Mouse (Mus musculus) megakaryocyte, embryonic 14.5 days (primary cell): ENCODE measurements around the gene Rpl6. TPM values are rescaled to one million over a fixed set of nuclear protein-coding genes. Genes with fewer than 3 reads are reported as not detected.
A peak's percentile ranks its signal among the peaks of the same experiment; 100 is the strongest.
"Not testable (repeated sequence)": the region's sequence is repeated elsewhere in the genome, so short reads cannot be mapped to it uniquely, and the experiment has no call there.

Source experiments
- H3K27me3 ChIP-seq: replicated peaks from 2 replicates; pipeline ENCODE3; 2012; ENCODE audit warnings: inconsistent platforms
- H3K36me3 ChIP-seq: replicated peaks from 2 replicates; pipeline ENCODE3; 2012; ENCODE audit warnings: low read length, inconsistent platforms, mixed read lengths
- H3K4me1 ChIP-seq: 2 replicates; pipeline ENCODE4 v1.6.1; 2012; ENCODE audit warnings: inconsistent platforms
- H3K4me3 ChIP-seq: replicated peaks from 2 replicates; pipeline ENCODE3; 2012; ENCODE audit warnings: moderate library complexity, mild to moderate bottlenecking, inconsistent platforms
- H3K9me3 ChIP-seq: 2 replicates; pipeline ENCODE4 v1.6.1; 2012; ENCODE audit warnings: inconsistent platforms
- FLI1 ChIP-seq: IDR thresholded peaks from 2 replicates; pipeline ENCODE4 v1.6.1; 2012; ENCODE audit warnings: low read length, inconsistent platforms, mixed read lengths
- GATA1 ChIP-seq: IDR thresholded peaks from 3 replicates; pipeline ENCODE4 v1.6.1; 2012; ENCODE audit warnings: mixed read lengths, low read length, inconsistent platforms, borderline replicate concordance
- polyA plus RNA-seq: library from polyadenylated mRNA; stranded (reverse); fragments of >175 nt; gene quantifications from 2 replicates; pipeline ENCODE4 v1.2.3, GENCODE M21; 2012; ENCODE audit warnings: low replicate concordance; ENCODE audit not compliant: insufficient read depth

Gene Rpl6
- polyA plus RNA-seq, 1 experiment = 547 TPM

DNA sequence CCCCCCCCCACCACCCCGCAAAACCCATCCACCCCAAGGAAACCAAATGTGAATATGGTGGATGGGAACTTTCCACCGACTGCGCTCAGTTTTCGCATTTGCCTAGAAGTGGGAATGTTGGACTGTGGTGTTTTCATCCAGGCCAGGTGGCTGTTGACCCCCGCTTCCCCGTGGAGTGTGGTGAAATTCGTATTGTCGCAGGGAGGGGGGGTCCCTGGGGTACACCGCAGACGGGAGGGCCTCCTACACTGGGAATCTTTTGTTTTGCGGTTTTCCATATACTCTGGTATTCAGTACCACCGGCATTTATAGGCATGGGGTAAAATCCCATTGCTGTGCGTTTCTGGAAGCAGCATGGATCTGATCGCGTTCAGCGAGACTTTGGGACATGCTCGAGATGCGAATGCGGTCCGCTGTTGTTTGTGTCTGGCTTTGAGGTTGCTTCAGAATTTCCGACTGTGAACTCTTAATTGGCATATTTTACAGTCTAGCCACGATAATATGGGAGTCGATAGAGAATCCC is 17.1 kb downstream of the Rpl6 start:
- Histone ChIP-seq H3K4me3 (peak overlapping the region; percentile 95), H3K27me3 (no peaks in the 10 kb centered on the region), H3K36me3 (peaks cover 12% of the 10 kb centered on the region), H3K9me3 (no peaks in the 10 kb centered on the region), H3K4me1 (peaks cover 56% of the 10 kb centered on the region)
- TF ChIP-seq FLI1 = no peak
- TF ChIP-seq GATA1 = no peak

DNA sequence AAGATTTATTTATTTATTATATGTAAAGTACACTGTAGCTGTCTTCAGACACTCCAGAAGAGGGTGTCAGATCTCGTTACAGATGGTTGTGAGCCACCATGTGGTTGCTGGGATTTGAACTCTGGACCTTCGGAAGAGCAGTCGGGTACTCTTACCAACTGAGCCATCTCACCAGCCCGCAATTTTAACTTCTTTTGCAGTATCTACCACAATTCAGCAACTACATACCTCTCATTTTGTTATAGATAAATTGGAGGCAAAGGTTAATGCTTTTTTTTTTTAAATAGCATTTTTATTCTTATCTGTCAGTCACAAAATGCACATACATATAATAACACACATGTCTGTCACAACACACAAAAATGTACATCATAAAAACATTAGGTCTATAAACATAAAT is 19.7 kb downstream of the Rpl6 start:
- Histone ChIP-seq H3K4me1 (peaks cover 70% of the 10 kb centered on the region), H3K36me3 (peaks cover 24% of the 10 kb centered on the region)
- not testable (repeated sequence) for H3K9me3 ChIP-seq, H3K4me3 ChIP-seq, H3K27me3 ChIP-seq

DNA sequence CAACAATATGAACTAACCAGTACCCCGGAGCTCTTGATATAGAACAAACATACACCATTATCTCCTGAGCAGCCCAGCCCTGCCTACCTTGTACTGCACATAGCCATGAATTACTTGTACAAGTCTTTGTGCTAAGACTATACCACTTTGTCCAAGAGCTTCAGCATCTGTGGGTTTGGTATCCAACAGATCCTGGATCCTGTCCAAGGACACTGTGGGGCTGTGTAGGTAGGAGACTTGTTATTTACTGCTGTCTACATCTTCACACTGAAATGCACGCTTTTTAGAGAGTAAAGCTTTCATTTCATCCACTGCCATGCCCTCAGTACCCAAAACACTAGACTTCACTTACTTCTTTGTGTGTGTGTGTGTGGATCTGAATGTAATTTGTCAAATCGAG is 20.6 kb downstream of the Rpl6 start:
- H3K36me3 ChIP-seq = peaks cover 29% of the 10 kb centered on the region

DNA sequence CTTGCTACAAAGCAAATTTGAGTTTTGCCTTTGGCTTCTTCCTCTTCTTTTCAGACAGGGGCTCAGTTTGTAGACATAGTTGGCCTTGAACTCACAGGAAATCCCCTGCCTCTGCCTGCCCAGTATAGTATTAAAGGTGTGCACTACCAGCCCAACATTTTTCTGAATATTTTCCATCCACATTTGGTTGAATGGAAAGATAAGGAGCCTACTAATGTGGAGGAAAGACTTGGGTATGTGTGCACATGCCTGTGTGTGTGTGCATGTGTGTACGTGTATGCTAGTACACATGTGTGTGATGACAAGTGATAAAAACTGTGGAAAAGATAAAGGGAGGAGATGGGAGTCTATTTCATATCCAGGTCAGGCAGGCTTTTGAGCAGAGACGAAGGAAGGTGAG is 21.6 kb downstream of the Rpl6 start:
- H3K4me1 ChIP-seq = peaks cover 80% of the 10 kb centered on the region
- H3K27me3 ChIP-seq = no peaks in the 10 kb centered on the region
- no peak overlapping the region for H3K4me3 ChIP-seq
- H3K9me3 ChIP-seq = no peaks in the 10 kb centered on the region
- TF ChIP-seq FLI1 = no peak
- TF ChIP-seq GATA1 = no peak
- peaks cover 39% of the 10 kb centered on the region for H3K36me3 ChIP-seq

More for the DNA sequence above, 20.6 kb downstream of the Rpl6 start:
- peaks cover 71% of the 10 kb centered on the region for H3K4me1 ChIP-seq
- no peaks in the 10 kb centered on the region for H3K9me3 ChIP-seq
- no peaks in the 10 kb centered on the region for H3K27me3 ChIP-seq
- H3K4me3 ChIP-seq = no peak overlapping the region
- TF ChIP-seq GATA1 (no peak), FLI1 (no peak)

DNA sequence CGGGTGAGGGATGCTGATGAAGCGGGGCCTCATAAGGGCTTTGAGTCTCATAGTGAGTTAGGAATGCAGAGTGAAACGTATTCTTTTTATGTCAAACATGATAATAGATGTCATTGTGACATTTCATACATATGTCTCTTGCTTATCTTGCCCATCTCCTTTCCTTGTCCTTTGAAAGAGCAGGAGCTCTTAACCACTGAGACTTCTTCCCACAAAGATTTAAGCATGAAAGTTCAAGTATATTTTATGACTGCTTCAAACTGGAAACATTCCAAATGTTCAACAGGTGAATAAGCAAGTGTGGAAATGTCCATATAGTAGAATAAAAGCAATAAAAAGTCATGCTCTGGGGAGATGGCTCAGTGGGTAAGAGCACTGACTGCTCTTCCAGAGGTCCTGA is 22.1 kb downstream of the Rpl6 start:
- no peak overlapping the region for H3K4me3 ChIP-seq
- peaks cover 82% of the 10 kb centered on the region for H3K4me1 ChIP-seq
- peaks cover 42% of the 10 kb centered on the region for H3K36me3 ChIP-seq
- no peaks in the 10 kb centered on the region for H3K27me3 ChIP-seq
- no peaks in the 10 kb centered on the region for H3K9me3 ChIP-seq
- TF ChIP-seq GATA1 (no peak), FLI1 (no peak)

DNA sequence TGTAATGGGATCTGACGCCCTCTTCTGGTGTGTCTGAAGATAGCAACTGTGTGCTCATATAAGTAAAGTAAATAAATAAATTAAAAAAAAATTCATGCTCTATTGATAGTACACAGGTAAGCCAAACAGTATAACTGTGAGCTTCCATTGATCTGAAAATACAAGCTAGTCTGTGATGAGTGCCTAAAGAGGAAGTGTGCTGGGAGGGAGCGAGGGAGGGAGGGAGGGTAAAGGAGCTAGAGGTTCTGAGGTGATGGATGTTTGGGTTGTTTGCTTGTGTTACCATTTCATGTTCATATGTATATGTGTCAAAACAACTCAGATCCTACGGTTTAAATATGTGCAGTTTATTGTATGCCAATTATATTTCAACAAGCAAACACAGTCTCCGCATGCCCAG is 22.6 kb downstream of the Rpl6 start:
- H3K27me3 ChIP-seq = no peaks in the 10 kb centered on the region

DNA sequence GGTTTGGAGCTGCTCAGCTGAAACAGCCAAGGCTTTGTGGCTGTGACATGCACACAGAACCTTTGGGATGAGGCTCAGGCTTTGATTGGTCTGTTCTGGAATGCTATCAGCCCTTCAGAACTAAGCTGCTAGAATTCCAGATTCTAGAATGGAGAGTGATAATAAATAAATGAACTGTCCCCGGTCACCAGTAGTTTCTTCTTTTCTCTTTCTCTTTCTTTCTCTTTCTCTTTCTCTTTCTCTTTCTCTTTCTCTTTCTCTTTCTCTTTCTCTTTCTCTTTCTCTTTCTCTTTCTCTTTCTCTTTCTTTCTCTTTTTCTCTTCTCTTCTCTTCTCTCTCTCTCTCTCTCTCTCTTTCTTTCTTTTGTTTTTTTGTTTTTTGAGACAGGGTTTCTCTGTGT is 23.0 kb downstream of the Rpl6 start:
- Histone ChIP-seq H3K36me3 (peaks cover 49% of the 10 kb centered on the region), H3K4me1 (peaks cover 81% of the 10 kb centered on the region), H3K4me3 (peak overlapping the region; percentile 35)
- H3K9me3 ChIP-seq, H3K27me3 ChIP-seq: not testable (repeated sequence)

More for the DNA sequence above, 22.6 kb downstream of the Rpl6 start:
- Histone ChIP-seq H3K36me3 (peaks cover 44% of the 10 kb centered on the region), H3K4me1 (peaks cover 81% of the 10 kb centered on the region), H3K4me3 (peak overlapping the region; percentile 35), H3K9me3 (no peaks in the 10 kb centered on the region)
- TF ChIP-seq FLI1 = no peak
- no peak for TF ChIP-seq GATA1

DNA sequence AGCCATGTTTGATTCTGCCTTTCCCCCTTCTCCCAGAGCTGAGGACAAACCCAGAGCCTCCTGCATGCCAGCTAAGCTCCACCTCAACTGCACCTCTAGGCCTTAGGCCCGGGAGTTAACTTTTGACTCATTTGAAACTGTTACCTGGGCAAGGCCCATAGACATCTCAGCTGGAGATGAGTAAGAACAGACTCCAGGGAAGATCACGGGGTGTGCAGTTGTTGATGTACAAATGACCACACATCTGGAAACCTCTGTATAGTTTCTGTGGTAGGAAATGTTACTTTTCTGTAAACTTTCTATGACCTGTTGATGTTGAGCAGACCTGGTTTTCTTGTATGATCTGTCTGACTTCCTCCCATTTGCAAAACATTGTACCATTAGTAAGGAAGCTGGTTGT is 24.9 kb downstream of the Rpl6 start:
- peaks cover 89% of the 10 kb centered on the region for H3K4me1 ChIP-seq
- H3K27me3 ChIP-seq = no peaks in the 10 kb centered on the region
- TF ChIP-seq FLI1 (no peak), GATA1 (no peak)
- H3K4me3 ChIP-seq = no peak overlapping the region
- H3K36me3 ChIP-seq = peaks cover 63% of the 10 kb centered on the region
- H3K9me3 ChIP-seq = no peaks in the 10 kb centered on the region

DNA sequence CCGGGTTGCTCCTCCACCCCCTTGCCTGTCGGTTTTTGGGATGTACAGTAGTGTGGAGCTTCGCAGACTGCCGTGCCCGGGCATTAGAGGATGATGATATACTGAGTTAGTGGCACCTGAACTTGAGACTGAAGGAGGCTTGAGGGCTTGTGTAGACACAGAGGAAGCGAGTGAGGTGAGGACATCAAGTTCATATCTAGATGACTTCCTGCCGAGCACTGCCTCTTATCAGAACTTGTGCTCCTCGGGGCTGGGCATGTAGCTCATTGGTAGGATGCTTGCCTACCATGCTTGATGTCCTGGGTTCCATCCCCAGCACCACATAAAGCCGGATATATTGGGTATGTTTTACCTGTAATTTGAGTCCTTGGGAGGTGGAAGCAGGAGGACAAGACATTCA is 26.5 kb downstream of the Rpl6 start:
- H3K4me1 ChIP-seq = peaks cover 84% of the 10 kb centered on the region
- peak overlapping the region; percentile 60 for H3K4me3 ChIP-seq
- H3K27me3 ChIP-seq = no peaks in the 10 kb centered on the region
- TF ChIP-seq FLI1 (no peak), GATA1 (no peak)
- peaks cover 65% of the 10 kb centered on the region for H3K36me3 ChIP-seq
- H3K9me3 ChIP-seq = no peaks in the 10 kb centered on the region

DNA sequence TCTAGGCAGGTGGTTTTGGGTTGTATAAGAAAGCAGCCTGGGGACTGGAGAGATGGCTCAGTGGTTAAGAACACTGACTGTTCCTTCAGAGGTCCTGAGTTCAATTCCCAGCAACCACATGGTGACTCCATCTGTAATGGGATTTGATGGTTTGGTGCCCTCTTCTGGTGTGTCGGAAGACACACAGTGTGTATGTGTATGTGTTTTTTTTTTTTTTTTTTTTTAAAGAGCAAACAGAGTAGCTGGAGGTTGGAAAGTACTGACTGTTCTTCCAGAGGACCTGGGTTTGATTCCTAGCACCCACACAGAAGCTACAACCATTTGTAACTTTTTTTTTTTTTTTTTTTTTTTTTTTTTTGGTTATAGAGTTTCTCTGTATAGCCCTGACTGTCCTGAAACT is 28.5 kb downstream of the Rpl6 start:
- peaks cover 82% of the 10 kb centered on the region for H3K4me1 ChIP-seq
- no peaks in the 10 kb centered on the region for H3K27me3 ChIP-seq
- H3K9me3 ChIP-seq = no peaks in the 10 kb centered on the region
- no peak overlapping the region for H3K4me3 ChIP-seq
- H3K36me3 ChIP-seq = peaks cover 57% of the 10 kb centered on the region
- TF ChIP-seq GATA1 (no peak), FLI1 (no peak)

DNA sequence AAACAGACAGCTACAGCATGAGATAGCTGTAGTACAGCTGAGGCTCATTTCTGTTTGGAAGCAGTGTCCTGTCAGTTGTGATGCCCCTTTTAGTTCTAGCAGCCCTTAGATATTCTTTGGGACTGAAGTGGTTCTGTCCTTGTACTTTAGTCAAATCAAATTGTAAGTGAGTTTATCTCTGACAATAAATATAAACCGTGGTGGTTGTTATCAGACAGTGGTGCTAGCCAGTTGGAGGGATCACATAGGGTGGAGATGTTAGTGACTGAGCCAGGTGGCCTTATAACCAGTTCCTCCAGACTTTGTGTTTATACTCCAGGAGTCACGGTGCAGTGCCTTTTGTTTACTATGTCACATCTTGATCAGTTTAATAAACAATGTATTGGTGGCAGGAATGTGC is 29.4 kb downstream of the Rpl6 start:
- peaks cover 53% of the 10 kb centered on the region for H3K36me3 ChIP-seq
- H3K4me3 ChIP-seq = peak overlapping the region; percentile 20
- peaks cover 82% of the 10 kb centered on the region for H3K4me1 ChIP-seq
- no peak for TF ChIP-seq GATA1
- no peak for TF ChIP-seq FLI1
- no peaks in the 10 kb centered on the region for H3K9me3 ChIP-seq
- H3K27me3 ChIP-seq = no peaks in the 10 kb centered on the region
